Mouse (Mus musculus): ENCODE measurements at regions not wholly inside any gene's neighbourhood (a gene's known extent, or its start where the extent isn't known, plus 50 kb on each side); places are given as distances from the start of the nearest gene placed in this dataset.

DNA sequence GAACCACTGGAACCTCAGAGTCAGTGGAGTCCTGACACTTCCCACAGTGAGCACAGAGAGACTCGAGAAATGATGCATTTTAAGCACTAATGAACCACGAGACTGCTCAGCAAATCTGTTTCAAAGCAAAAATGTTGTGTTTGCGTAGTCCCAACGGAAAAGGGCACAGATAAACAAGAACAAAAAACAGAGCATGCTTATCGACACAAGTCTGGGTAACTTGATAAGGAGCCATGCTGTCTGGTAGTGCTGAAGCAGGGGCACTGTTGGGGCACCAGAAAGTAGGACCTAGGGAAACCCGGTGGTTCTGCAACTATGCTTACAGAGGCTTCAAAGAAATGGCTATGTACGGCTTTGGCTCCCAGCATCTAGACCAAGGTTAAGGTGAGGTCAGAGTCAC, 172.7 kb upstream of the Hes1 start:
- ATAC-seq (replicated peaks; ENCODE audit: insufficient number of reproducible peaks, low FRiP score, low TSS enrichment): no peak
- Histone ChIP-seq H3K4me2 (no peak overlapping the region), H3K27ac (ENCODE audit: low read depth, low read length) (0 out of 2 replicates have a peak overlapping the region, but pooled peaks have one; percentile 29), H3K4me1 (ENCODE audit: control insufficient read depth, insufficient read depth, low read length) (peaks cover 32% of the 10 kb centered on the region), H3K36me3 (ENCODE audit: control insufficient read depth, insufficient read depth, low read length) (no peaks in the 10 kb centered on the region), H3K27me3 (ENCODE audit: control insufficient read depth, insufficient read depth, low read length) (no peaks in the 10 kb centered on the region), H3K9ac (ENCODE audit: low read depth, low read length) (no peak overlapping the region), H3K9me3 (replicated peaks; ENCODE audit: control insufficient read depth, low read length) (no peaks in the 10 kb centered on the region), H3K4me3 (ENCODE audit: low read depth, low read length) (no peak overlapping the region)
- WGBS (ENCODE audit: insufficient replicate concordance): 19% methylated on average over 7 of the region's 7 CpGs

DNA sequence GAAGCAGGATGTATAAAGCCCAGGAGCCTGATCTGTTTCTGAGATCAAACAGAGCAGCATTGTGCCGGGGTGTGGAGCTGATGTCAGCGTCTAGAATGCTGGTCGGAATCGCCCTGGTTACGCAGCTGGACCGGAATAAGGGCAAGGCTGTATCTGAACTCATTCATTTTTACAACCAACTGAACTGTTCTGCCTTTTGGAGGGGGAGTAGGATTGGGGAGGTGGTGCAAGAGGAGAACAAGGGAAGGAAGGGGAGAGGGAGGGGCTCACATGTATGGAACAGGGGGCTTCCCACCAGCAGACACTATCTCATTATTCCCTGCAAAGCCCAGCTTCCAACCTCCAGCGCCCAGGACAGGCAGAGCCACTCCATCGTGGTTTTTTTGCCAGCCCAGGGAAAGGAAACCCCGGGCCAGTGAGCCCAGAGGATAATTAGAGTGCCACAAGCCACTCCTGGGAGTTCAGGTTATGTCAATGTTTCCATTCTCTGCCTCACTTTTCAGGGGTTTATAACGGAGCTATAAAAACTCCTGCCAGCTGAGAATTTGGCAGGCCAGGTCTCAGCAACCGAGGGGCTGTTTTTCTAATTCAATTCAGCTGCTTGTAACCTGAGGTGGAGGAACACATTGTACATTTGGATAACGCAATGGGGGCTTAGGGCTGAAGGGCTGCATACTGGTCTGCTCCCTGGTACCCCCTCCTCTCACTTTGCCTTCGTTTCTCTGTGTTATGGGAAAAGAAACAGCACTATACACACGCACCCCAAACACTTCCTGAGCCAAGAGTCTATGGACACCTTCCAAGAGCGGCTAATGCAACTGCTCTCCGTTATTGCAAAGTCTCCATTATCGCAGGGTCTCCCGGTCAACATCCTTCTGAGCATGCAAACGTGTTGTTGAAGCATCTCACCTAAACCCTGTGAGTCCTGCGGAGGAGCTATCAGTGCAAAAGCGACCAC, 170.0 kb upstream of the Hes1 start:
- Histone ChIP-seq H3K4me1 (ENCODE audit: control insufficient read depth, insufficient read depth, low read length) (peaks cover 29% of the 10 kb centered on the region), H3K27ac (ENCODE audit: low read depth, low read length) (no peak overlapping the region), H3K9ac (ENCODE audit: low read depth, low read length) (no peak overlapping the region), H3K36me3 (ENCODE audit: control insufficient read depth, insufficient read depth, low read length) (no peaks in the 10 kb centered on the region), H3K9me3 (replicated peaks; ENCODE audit: control insufficient read depth, low read length) (no peaks in the 10 kb centered on the region), H3K4me3 (ENCODE audit: low read depth, low read length) (no peak overlapping the region), H3K27me3 (ENCODE audit: control insufficient read depth, insufficient read depth, low read length) (no peaks in the 10 kb centered on the region), H3K4me2 (no peak overlapping the region)
- WGBS (ENCODE audit: insufficient replicate concordance): 41% methylated on average over 21 of the region's 21 CpGs
- ATAC-seq (replicated peaks; ENCODE audit: insufficient number of reproducible peaks, low FRiP score, low TSS enrichment): no peak

DNA sequence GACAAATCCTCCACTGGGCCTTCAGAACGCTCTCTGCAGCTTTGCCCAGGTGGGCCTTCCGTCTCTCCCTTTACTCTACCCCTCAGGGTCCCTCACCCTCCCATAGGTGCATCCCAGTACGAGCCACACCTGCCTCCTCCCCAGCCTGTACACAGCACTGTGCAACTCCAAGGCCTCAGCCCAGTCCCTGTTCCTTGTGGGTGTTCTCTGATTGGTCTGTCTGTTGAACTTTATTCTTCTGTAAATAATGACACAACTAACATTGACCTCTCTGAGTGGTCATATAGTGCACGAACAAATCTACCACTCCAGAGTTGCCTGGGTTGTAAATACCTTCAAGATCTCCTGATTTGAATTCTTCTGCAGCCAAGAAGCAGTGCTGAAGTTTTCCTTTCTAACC, 167.8 kb upstream of the Hes1 start:
- H3K36me3 ChIP-seq (ENCODE audit: control insufficient read depth, insufficient read depth, low read length): no peaks in the 10 kb centered on the region
- H3K9me3 ChIP-seq (replicated peaks; ENCODE audit: control insufficient read depth, low read length): no peaks in the 10 kb centered on the region
- H3K4me2 ChIP-seq: no peak overlapping the region
- no peaks in the 10 kb centered on the region for H3K27me3 ChIP-seq (ENCODE audit: control insufficient read depth, insufficient read depth, low read length)
- no peak overlapping the region for H3K9ac ChIP-seq (ENCODE audit: low read depth, low read length)
- peaks cover 23% of the 10 kb centered on the region for H3K4me1 ChIP-seq (ENCODE audit: control insufficient read depth, insufficient read depth, low read length)
- H3K27ac ChIP-seq (ENCODE audit: low read depth, low read length): no peak overlapping the region
- no peak overlapping the region for H3K4me3 ChIP-seq (ENCODE audit: low read depth, low read length)
- 82% methylated on average over 4 of the region's 4 CpGs for WGBS (ENCODE audit: insufficient replicate concordance)
- no peak for ATAC-seq (replicated peaks; ENCODE audit: insufficient number of reproducible peaks, low FRiP score, low TSS enrichment)

DNA sequence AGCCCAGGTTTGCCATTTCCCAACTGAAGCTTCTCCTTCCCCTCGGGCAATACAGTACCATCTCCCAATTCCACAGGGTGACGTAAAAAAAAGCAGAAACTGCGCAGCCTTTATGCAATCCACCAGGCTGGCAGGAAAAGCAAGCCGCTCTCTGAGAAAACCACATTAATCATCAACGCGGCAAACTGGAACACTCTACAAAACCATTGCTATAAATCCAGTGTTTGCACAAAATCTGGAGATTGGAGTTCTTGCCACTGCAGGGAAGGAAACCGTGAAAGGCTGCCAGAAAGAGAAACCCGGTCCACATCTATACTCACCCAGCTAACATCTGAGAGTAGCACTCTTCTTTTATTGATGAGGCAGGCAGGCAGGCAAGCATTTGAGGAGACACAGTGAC, 160.7 kb upstream of the Hes1 start:
- no peaks in the 10 kb centered on the region for H3K36me3 ChIP-seq (ENCODE audit: control insufficient read depth, insufficient read depth, low read length)
- no peaks in the 10 kb centered on the region for H3K27me3 ChIP-seq (ENCODE audit: control insufficient read depth, insufficient read depth, low read length)
- ATAC-seq (replicated peaks; ENCODE audit: insufficient number of reproducible peaks, low FRiP score, low TSS enrichment): no peak
- no peak overlapping the region for H3K4me3 ChIP-seq (ENCODE audit: low read depth, low read length)
- no peak overlapping the region for H3K27ac ChIP-seq (ENCODE audit: low read depth, low read length)
- H3K9ac ChIP-seq (ENCODE audit: low read depth, low read length): no peak overlapping the region
- no peaks in the 10 kb centered on the region for H3K4me1 ChIP-seq (ENCODE audit: control insufficient read depth, insufficient read depth, low read length)
- H3K4me2 ChIP-seq: no peak overlapping the region
- no peaks in the 10 kb centered on the region for H3K9me3 ChIP-seq (replicated peaks; ENCODE audit: control insufficient read depth, low read length)
- WGBS (ENCODE audit: insufficient replicate concordance): 72% methylated on average over 8 of the region's 8 CpGs

DNA sequence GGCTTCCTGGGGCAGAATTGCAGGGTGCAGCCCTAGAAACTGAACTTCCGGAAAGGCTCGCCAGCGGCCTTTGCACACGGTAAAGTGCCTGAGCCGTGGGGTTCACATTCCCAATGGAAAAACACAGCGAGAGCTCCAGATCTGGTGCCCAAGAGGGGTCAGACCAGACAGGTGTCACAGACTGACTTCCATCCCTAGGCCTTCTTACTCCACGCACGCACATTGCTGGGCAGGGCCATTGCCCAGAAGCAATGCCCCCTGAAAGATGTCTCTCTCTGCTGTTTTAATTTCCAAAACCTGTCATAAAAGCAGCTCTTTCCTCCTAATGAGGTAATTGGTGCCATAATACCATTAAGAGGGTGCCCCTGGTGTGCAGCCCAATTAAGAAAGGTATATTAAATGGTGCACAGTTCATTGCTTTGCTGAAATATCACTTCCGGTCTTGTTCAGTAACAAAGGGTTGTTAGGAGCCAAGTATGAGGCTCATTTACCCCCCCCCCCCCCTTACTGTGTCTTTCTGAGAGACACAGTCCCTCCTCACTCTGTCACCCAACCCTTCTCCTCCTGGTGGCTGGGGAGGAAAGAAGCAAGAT, 159.9 kb upstream of the Hes1 start:
- Histone ChIP-seq H3K36me3 (ENCODE audit: control insufficient read depth, insufficient read depth, low read length) (no peaks in the 10 kb centered on the region), H3K4me3 (ENCODE audit: low read depth, low read length) (no peak overlapping the region), H3K9ac (ENCODE audit: low read depth, low read length) (no peak overlapping the region), H3K27ac (ENCODE audit: low read depth, low read length) (no peak overlapping the region), H3K4me1 (ENCODE audit: control insufficient read depth, insufficient read depth, low read length) (no peaks in the 10 kb centered on the region), H3K27me3 (ENCODE audit: control insufficient read depth, insufficient read depth, low read length) (no peaks in the 10 kb centered on the region), H3K9me3 (replicated peaks; ENCODE audit: control insufficient read depth, low read length) (no peaks in the 10 kb centered on the region), H3K4me2 (no peak overlapping the region)
- no peak for ATAC-seq (replicated peaks; ENCODE audit: insufficient number of reproducible peaks, low FRiP score, low TSS enrichment)
- WGBS (ENCODE audit: insufficient replicate concordance): 81% methylated on average over 9 of the region's 9 CpGs

DNA sequence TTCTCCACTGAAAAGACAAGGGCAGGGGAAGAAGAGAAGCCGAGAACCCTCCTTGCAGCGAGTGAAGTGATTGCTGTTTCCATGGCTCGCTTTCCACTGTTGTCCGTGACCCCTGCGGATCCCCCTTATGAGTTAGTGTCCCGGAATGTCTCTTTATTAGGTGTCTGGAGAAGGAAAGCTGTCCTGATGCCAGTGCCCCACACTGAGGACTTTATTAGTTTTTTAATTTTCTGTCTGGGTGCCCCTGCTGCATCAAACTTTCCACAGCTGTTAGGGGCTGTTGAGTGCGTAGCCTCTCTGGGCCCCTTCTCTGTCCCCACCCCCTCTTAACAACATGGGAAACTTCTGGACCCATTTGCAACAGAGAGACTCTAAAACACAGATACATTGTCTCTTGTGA, 156.9 kb upstream of the Hes1 start:
- Histone ChIP-seq H3K9me3 (replicated peaks; ENCODE audit: control insufficient read depth, low read length) (no peaks in the 10 kb centered on the region; the same call in 1 of the 2 replicates), H3K27me3 (ENCODE audit: control insufficient read depth, insufficient read depth, low read length) (no peaks in the 10 kb centered on the region; the same call in 1 of the 2 replicates), H3K27ac (ENCODE audit: low read depth, low read length) (no peak overlapping the region), H3K4me3 (ENCODE audit: low read depth, low read length) (no peak overlapping the region), H3K9ac (ENCODE audit: low read depth, low read length) (no peak overlapping the region), H3K4me1 (ENCODE audit: control insufficient read depth, insufficient read depth, low read length) (no peaks in the 10 kb centered on the region), H3K36me3 (ENCODE audit: control insufficient read depth, insufficient read depth, low read length) (0 out of 2 replicates have a peak, but pooled peaks cover 2% of the 10 kb centered on the region), H3K4me2 (no peak overlapping the region)
- no peak for ATAC-seq (replicated peaks; ENCODE audit: insufficient number of reproducible peaks, low FRiP score, low TSS enrichment)
- WGBS (ENCODE audit: insufficient replicate concordance): 67% methylated on average over 7 of the region's 7 CpGs

DNA sequence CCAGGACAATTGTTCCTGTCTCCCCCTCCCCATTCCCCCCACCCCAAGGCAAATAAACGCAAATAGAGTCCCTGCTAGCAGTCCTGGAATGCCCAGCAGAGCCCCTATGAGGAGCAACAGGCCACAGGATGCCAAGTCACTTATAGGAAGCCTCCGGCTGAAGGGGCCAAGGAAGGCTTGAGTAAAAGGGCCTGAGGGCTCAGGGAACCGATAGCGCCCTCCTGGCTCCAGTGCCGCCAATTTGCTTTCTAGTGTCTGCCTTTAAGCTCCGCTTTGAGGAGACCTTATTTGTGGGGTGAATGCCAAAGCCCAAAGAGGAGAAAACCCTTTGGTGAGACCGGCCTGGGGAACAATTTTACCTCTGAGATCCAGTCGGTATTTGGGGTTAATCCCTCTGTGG, 156.2 kb upstream of the Hes1 start:
- Histone ChIP-seq H3K9ac (ENCODE audit: low read depth, low read length) (no peak overlapping the region), H3K27ac (ENCODE audit: low read depth, low read length) (no peak overlapping the region), H3K4me2 (no peak overlapping the region), H3K27me3 (ENCODE audit: control insufficient read depth, insufficient read depth, low read length) (no peaks in the 10 kb centered on the region; the same call in 1 of the 2 replicates), H3K4me1 (ENCODE audit: control insufficient read depth, insufficient read depth, low read length) (no peaks in the 10 kb centered on the region), H3K36me3 (ENCODE audit: control insufficient read depth, insufficient read depth, low read length) (0 out of 2 replicates have a peak, but pooled peaks cover 2% of the 10 kb centered on the region), H3K9me3 (replicated peaks; ENCODE audit: control insufficient read depth, low read length) (no peaks in the 10 kb centered on the region; the same call in 1 of the 2 replicates), H3K4me3 (ENCODE audit: low read depth, low read length) (no peak overlapping the region)
- 34% methylated on average over 8 of the region's 8 CpGs for WGBS (ENCODE audit: insufficient replicate concordance)
- ATAC-seq (replicated peaks; ENCODE audit: insufficient number of reproducible peaks, low FRiP score, low TSS enrichment): no peak

DNA sequence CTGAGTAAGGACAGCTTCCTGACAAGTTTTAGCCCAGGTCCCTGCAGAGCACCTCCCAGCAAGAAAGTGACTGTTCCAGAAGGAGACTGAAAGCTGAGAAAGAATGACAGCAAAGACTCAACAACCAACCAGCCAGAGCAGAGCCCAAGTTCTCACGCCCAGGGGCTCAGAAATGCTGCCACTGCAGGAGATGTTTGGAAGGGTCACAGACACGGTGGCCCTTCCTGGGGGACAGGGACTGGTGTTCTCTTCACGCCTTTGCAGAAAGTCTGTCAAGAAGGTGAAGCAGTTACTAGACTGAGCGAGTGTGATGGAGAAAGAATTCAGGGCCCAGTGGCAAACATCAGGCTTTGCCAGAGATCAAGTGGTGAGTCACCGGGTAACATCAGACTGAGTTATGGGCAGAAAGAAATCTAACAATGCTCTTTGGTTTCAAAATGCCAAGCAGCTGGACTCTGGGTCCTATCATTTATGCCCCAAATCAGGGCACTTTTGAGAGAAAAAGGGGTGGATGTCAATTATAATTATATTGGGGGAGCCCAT, 154.2 kb upstream of the Hes1 start:
- Histone ChIP-seq H3K27me3 (ENCODE audit: control insufficient read depth, insufficient read depth, low read length) (no peaks in the 10 kb centered on the region; the same call in 1 of the 2 replicates), H3K4me2 (no peak overlapping the region), H3K4me1 (ENCODE audit: control insufficient read depth, insufficient read depth, low read length) (no peaks in the 10 kb centered on the region), H3K4me3 (ENCODE audit: low read depth, low read length) (no peak overlapping the region), H3K27ac (ENCODE audit: low read depth, low read length) (no peak overlapping the region), H3K36me3 (ENCODE audit: control insufficient read depth, insufficient read depth, low read length) (0 out of 2 replicates have a peak, but pooled peaks cover 2% of the 10 kb centered on the region), H3K9me3 (replicated peaks; ENCODE audit: control insufficient read depth, low read length) (no peaks in the 10 kb centered on the region; the same call in 1 of the 2 replicates), H3K9ac (ENCODE audit: low read depth, low read length) (no peak overlapping the region)
- ATAC-seq (replicated peaks; ENCODE audit: insufficient number of reproducible peaks, low FRiP score, low TSS enrichment): no peak
- WGBS (ENCODE audit: insufficient replicate concordance): 45% methylated on average over 5 of the region's 5 CpGs
